Mouse (Mus musculus) limb, embryonic 11.5 days (tissue): ENCODE data around the gene Adamtsl5. TPM values are rescaled to one million over a fixed set of nuclear protein-coding genes. Genes with fewer than 3 reads are reported as not detected.

ENCODE experiments used
- ATAC-seq: fragments of 200-750 bp; cut with Nextera tagmentation; 2 replicates; pipeline ENCODE4 v1.8.0; 2017; ENCODE audit warnings: low read depth; ENCODE audit not compliant: insufficient number of reproducible peaks, low FRiP score, low TSS enrichment
- DNase-seq: peaks from one replicate; pipeline ENCODE4 v3.0.0-alpha.2; 2015; ENCODE audit warnings: low spot score
- H3K27ac ChIP-seq: fragments of 300-500 bp; sonication (generic); replicated peaks from 2 replicates; pipeline ENCODE4 v1.5.1; 2014; ENCODE audit warnings: low read depth, mild to moderate bottlenecking, low read length
- H3K27me3 ChIP-seq: fragments of 300-500 bp; sonication (generic); 2 replicates; pipeline ENCODE4 v1.6.1; 2014; ENCODE audit warnings: mild to moderate bottlenecking, low read length, mixed read lengths; ENCODE audit not compliant: control insufficient read depth, insufficient read depth
- H3K36me3 ChIP-seq: fragments of 300-500 bp; sonication (generic); 2 replicates; pipeline ENCODE4 v1.6.1; 2014; ENCODE audit warnings: mild to moderate bottlenecking, low read length, moderate library complexity, mixed read lengths; ENCODE audit not compliant: control insufficient read depth, insufficient read depth
- H3K4me1 ChIP-seq: fragments of 300-500 bp; sonication (generic); 2 replicates; pipeline ENCODE4 v1.6.1; 2014; ENCODE audit warnings: low read length, mixed read lengths; ENCODE audit not compliant: control insufficient read depth, insufficient read depth
- H3K4me2 ChIP-seq: fragments of 300-500 bp; sonication (generic); 2 replicates; pipeline ENCODE4 v1.6.1; 2014; ENCODE audit warnings: low read depth, mild to moderate bottlenecking, moderate library complexity; ENCODE audit not compliant: severe bottlenecking
- H3K4me3 ChIP-seq: fragments of 300-500 bp; sonication (generic); 2 replicates; pipeline ENCODE4 v1.5.1; 2014; ENCODE audit warnings: low read depth, low read length
- H3K9ac ChIP-seq: fragments of 300-500 bp; sonication (generic); 2 replicates; pipeline ENCODE4 v1.6.1; 2014; ENCODE audit warnings: mild to moderate bottlenecking, low read length
- H3K9me3 ChIP-seq: fragments of 300-500 bp; sonication (generic); 2 replicates; pipeline ENCODE4 v1.6.1; 2016; ENCODE audit warnings: low read length; ENCODE audit not compliant: control insufficient read depth
- WGBS: fragments of 180-500 bp; shearing (Covaris S2); extraction: QIAGEN DNeasy Blood & Tissue Kit; methylation state at CpG from one replicate; pipeline ENCODE4 v1.1.7; 2014; 5-methylcytosine and 5-hydroxymethylcytosine counted together
- polyA plus RNA-seq: library from polyadenylated mRNA; unstranded; fragments of >200 nt; fragmentation: Nextera tagmentation; extraction: Ambion mirVana; gene quantifications from 2 replicates; pipeline ENCODE4 v1.2.1, GENCODE M21; 2014

The Adamtsl5 gene
- polyA plus RNA-seq, 1 experiment from 2014 or later, result 0.28 TPM

DNA sequence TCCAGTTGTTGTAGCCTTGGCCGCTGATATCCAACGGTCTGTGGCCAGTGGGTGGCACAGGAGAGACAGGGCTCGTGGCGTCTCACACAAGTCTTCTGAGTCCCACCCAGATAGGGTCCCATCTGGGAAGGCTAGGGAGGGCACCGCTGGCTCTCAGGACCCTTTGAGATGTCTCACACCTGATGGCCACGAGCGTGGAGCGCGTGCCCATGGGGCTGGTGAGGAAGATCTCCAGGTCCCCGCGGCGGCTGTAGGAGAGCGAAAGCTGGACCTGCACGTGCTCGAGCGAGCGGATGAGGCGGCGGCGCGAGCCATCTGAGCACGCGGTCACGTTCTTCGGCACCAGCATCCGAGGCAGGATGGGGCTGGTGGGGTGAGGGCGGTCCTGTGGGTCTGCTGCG, 25.4 kb downstream of the Adamtsl5 start:
- Histone ChIP-seq H3K27me3 (no peaks in the 10 kb centered on the region), H3K27ac (no peak overlapping the region)

DNA sequence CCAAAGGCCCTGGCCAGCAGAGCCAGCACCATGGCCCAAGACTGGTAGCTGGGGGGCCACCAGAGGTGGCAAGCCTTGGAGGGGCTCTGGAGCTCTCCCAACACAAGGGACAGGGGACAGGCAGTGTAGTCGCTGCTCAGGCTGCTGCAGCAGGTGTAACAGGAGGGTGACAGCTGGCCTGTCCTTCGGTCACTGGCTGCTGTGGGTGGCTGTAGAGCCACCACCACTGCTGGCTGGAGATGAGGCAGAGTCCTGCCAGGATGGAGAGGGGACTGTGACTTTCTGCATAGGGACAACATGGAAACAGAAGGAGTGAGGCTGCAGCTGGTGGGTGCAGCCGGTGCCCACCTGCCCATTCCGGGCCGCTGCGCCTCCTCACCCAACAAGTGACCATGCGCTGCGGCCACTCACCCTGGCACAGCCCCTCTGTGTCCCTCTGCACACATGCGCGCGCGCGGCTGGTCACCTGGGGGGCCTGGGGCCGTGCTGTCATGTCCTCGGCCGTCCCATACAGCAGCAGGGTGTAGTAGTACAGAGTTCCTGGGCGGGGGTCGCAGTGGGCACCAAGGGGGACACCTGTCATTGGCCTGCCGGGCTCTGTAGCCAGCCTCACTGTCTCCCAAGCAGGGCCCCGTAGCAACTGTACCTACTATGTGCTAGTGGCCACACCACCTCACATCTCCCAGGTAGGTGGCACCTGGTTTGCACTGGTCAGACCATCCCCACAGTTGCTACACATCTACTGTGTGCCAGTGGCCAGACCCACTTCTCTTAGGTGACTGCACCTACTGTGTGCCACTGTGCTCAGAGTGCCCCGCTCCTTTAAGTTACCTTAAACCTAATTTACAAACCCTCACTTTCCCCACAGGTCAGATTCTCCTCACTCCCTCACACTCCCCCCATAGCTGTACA, 26.3 kb downstream of the Adamtsl5 start:
- ATAC-seq (no peak), DNase-seq (no peak)
- peaks cover 3% of the 10 kb centered on the region; the same call in 1 of the 2 replicates for H3K36me3 ChIP-seq
- H3K9ac ChIP-seq, result no peak overlapping the region
- H3K27ac ChIP-seq, result no peak overlapping the region
- H3K27me3 ChIP-seq, result peaks cover 3% of the 10 kb centered on the region
- H3K4me3 ChIP-seq, result peak overlapping the region; percentile 51; the same call in 1 of the 2 replicates
- H3K4me1 ChIP-seq, result peaks cover 13% of the 10 kb centered on the region
- no peaks in the 10 kb centered on the region for H3K9me3 ChIP-seq
- WGBS, result 92% methylated on average over 21 of the region's 21 CpGs
- peak overlapping the region; percentile 89 for H3K4me2 ChIP-seq

More for the DNA sequence above, 25.4 kb downstream of the Adamtsl5 start:
- Histone ChIP-seq H3K4me3 (peak overlapping the region; percentile 51), H3K4me1 (peaks cover 13% of the 10 kb centered on the region), H3K9ac (peak overlapping the region; percentile 4), H3K9me3 (no peaks in the 10 kb centered on the region), H3K4me2 (peak overlapping the region; percentile 89), H3K36me3 (peaks cover 3% of the 10 kb centered on the region; the same call in 1 of the 2 replicates)
- 6% methylated on average over 28 of the region's 28 CpGs for WGBS
- ATAC-seq (no peak), DNase-seq (peak; percentile 51)

DNA sequence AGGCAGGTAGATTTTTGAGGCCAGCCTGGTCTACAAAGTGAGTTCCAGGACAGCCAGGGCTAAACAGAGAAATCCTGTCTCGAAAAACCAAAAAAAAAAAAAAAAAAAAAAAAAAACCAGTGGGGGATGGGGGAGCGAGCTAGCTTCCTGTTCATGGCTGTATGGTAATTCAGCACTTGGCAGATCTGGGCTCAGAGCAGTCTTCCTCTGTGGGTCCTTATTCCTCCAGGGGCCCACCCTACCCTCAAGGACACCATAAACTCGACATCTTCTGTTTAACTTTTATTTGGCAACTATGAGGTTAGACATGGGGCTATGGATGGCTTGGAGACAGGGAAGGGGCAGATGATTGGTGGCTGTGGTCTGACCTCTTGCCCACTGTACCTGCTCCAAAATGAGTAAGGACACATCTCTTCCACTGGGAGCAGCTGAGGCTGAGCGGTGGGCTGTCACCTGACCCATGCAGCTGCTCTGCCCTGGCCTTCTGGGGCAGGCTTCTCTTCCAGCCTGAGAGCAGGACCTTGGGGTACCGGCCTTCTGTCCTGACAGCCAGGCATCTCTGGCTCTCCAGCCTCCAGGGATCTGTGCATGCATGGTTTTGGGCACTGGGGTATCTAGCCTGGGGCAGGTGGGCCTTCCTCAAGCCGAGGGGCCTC, 27.1 kb downstream of the Adamtsl5 start:
- Histone ChIP-seq H3K27ac (no peak overlapping the region), H3K9me3 (no peaks in the 10 kb centered on the region), H3K36me3 (peaks cover 3% of the 10 kb centered on the region; the same call in 1 of the 2 replicates), H3K27me3 (peaks cover 10% of the 10 kb centered on the region), H3K4me1 (peaks cover 15% of the 10 kb centered on the region), H3K9ac (no peak overlapping the region), H3K4me3 (peak overlapping the region; percentile 6; the same call in 1 of the 2 replicates), H3K4me2 (no peak overlapping the region)
- 75% methylated on average over 6 of the region's 6 CpGs for WGBS
- DNase-seq (no peak), ATAC-seq (no peak)

DNA sequence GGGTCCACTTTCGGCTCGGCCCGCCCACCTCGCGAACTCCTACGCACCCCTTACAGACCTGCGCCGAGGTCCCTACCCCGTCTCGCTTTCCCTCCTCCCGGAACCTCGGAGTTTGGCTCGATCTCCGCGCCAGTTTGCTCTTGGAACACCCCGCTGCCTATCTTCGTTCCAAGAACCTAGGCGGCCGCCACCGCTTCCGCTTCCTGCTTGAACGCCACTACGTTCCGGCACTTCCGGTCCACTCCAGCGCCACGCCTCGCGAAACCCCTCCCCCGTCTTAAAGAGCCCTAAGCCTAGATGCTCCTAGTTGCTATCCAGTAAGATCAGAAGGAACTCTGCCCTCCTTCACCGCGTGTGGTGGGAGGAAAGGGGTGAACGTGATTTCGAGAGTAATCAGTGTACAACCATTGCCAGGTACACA, 27.9 kb downstream of the Adamtsl5 start, which contains the start of gene 2310011J03Rik:
TSS of gene 2310011J03Rik (minus strand) at position 198 of the 421 bp plus-strand sequence.
- Histone ChIP-seq H3K9ac (peak within 1 kb of the TSS; percentile 71), H3K4me2 (peak within 1 kb of the TSS; percentile 60), H3K9me3 (no peaks in the 10 kb centered on the region), H3K27me3 (peaks cover 17% of the 10 kb centered on the region), H3K4me1 (peaks cover 15% of the 10 kb centered on the region), H3K27ac (no peak within 1 kb of the TSS), H3K4me3 (peak within 1 kb of the TSS; percentile 84), H3K36me3 (peaks cover 3% of the 10 kb centered on the region; the same call in 1 of the 2 replicates)
- peak; percentile 93 for DNase-seq
- WGBS, result under 1% methylated on average over 34 of the region's 34 CpGs
- ATAC-seq, result no peak

DNA sequence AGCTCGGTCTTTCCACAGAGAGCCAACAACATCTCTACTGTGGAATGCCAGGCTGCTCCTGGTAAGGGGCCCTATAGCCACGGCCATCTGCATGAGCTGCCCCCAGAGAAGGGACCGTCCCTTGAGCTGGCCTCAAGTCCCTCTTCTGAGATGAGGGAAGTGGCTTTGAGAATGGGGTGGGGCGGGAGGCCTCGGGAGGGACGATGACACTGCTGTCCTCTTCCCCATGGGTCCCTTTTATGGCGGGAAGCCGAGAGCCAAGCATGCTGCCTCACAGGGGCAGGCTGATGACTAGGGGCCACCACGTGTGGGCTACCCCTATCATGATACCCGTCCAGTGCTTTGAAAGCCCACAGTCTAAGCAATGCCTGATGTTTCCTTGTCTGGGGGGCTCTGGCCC, 31.2 kb downstream of the Adamtsl5 start:
- Histone ChIP-seq H3K27me3 (peaks cover 51% of the 10 kb centered on the region), H3K4me3 (no peak overlapping the region), H3K4me1 (peaks cover 11% of the 10 kb centered on the region), H3K9ac (no peak overlapping the region), H3K36me3 (peaks cover 3% of the 10 kb centered on the region; the same call in 1 of the 2 replicates), H3K4me2 (no peak overlapping the region), H3K27ac (no peak overlapping the region), H3K9me3 (no peaks in the 10 kb centered on the region)
- ATAC-seq (no peak), DNase-seq (no peak)
- 53% methylated on average over 10 of the region's 10 CpGs for WGBS

DNA sequence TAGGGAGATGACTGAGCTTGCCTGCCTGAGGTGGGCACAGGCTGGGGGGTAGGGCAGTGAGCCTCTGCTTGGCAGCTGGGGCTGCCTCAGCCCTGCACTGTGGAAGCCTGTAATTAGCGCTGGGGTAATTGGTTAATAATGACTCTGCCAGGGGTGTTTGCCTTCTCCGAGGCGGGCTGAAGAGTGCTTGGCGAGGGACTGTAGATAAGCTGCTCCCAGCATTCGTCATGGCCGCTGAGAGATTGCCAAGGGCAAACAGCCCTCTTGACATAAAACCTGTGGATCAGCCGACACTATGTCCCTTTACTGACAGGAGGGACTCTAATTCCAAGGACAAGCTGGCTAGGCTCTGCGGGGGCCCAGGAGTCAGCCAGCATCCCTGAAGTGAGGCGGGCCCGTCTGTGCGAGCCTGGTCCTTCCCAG, 31.8 kb downstream of the Adamtsl5 start:
- Histone ChIP-seq H3K4me2 (no peak overlapping the region), H3K36me3 (peaks cover 3% of the 10 kb centered on the region; the same call in 1 of the 2 replicates), H3K4me3 (no peak overlapping the region), H3K27ac (no peak overlapping the region), H3K9me3 (no peaks in the 10 kb centered on the region), H3K4me1 (peaks cover 7% of the 10 kb centered on the region), H3K27me3 (peaks cover 57% of the 10 kb centered on the region), H3K9ac (no peak overlapping the region)
- no peak for DNase-seq
- 19% methylated on average over 11 of the region's 11 CpGs for WGBS
- no peak for ATAC-seq

DNA sequence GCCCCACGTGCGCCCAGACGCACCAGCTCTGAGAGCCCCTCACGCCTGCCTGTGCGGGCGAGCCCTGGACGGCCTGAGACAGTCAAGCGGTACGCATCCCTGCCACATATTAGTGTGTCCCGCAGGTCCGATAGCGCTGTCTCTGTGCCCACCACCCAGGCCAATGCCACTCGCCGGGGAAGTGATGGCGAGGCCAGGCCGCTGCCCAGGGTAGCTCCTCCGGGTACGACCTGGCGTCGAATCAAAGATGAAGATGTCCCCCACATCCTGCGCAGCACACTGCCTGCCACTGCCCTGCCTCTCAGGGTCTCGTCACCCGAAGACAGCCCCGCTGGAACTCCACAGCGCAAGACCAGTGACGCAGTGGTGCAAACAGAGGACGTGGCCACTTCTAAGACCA, 32.9 kb downstream of the Adamtsl5 start:
- Histone ChIP-seq H3K4me3 (no peak overlapping the region), H3K4me2 (no peak overlapping the region), H3K27me3 (peaks cover 67% of the 10 kb centered on the region), H3K4me1 (peaks cover 7% of the 10 kb centered on the region), H3K36me3 (peaks cover 3% of the 10 kb centered on the region; the same call in 1 of the 2 replicates), H3K9ac (no peak overlapping the region), H3K27ac (no peak overlapping the region), H3K9me3 (no peaks in the 10 kb centered on the region)
- 41% methylated on average over 27 of the region's 27 CpGs for WGBS
- ATAC-seq (no peak), DNase-seq (no peak)

DNA sequence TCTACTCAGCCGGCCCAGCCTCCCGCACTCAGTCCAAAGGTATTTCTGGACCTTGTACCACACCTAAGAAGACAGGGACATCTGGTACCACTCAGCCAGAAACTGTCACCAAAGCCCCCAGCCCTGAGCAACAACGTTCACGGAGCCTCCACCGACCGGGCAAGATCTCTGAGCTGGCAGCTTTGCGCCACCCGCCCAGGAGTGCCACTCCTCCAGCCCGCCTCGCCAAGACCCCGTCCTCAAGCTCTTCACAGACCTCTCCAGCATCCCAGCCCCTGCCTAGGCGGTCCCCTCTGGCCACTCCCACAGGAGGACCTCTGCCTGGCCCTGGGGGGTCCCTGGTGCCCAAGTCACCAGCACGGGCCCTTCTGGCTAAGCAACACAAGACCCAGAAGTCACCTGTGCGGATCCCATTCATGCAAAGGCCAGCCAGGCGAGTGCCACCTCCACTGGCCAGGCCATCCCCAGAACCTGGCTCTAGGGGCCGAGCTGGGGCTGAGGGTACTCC, 33.7 kb downstream of the Adamtsl5 start:
- WGBS, result 50% methylated on average over 16 of the region's 16 CpGs
- Histone ChIP-seq H3K36me3 (peaks cover 3% of the 10 kb centered on the region; the same call in 1 of the 2 replicates), H3K4me2 (no peak overlapping the region), H3K4me1 (peaks cover 5% of the 10 kb centered on the region), H3K27me3 (peaks cover 67% of the 10 kb centered on the region), H3K9me3 (no peaks in the 10 kb centered on the region), H3K4me3 (no peak overlapping the region), H3K27ac (no peak overlapping the region), H3K9ac (no peak overlapping the region)
- DNase-seq, result no peak
- ATAC-seq, result no peak
